Mouse (Mus musculus) liver, embryonic 18 days (tissue): ENCODE measurements around the gene 5430427O19Rik. TPM values are rescaled to one million over a fixed set of nuclear protein-coding genes. Genes with fewer than 3 reads are reported as not detected.

Experiments
- polyA plus RNA-seq: library from polyadenylated mRNA; depleted of rRNA; stranded (reverse); fragments of >200 nt; gene quantifications from 2 replicates; pipeline ENCODE4 v1.2.3, GENCODE M21; 2012; rRNA removed

Gene 5430427O19Rik
- 0.39 and 0.42 TPM in 2 replicates for polyA plus RNA-seq

DNA sequence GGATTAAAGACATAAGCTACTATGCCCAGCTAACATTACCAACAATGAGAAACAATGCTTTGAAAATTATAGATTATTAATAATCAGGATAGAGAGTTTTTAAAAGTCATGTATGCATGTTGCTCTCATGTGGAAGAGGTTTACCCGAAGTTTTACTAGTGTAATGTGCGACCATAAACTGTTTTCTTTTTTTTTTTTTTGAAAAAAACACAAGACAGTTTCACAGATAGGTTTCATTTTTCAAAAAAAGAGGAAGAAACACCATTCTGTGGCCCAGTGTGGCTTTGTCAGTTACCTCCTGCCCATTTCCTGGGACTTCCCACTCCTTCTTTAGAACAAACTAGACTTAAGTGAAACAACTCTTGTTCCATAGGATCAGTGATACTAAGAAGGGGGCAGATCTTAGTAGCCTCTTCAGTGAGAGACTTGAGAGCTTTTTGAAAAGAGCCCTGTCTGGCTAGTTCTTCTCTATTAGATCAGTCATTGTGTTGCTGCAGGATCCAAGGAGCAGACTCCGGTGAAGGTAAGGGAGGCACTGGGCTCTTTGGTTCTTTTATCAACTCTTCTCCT lies at the start of gene 5430427O19Rik:
TSS of gene 5430427O19Rik (plus strand) at position 441 of the 570 bp plus-strand sequence.

Other genes with a start within 250 kb of the 5430427O19Rik start
- gene Gk, start 93.5 kb upstream of the 5430427O19Rik start, polyA plus RNA-seq, result 24.1 and 25.5 TPM in 2 replicates
- not detected in 2 replicates for gene Samt3, start 173.8 kb downstream of the 5430427O19Rik start, polyA plus RNA-seq